Mouse (Mus musculus) B cell, adult 62 days (primary cell): ENCODE measurements around the gene Serpine3. TPM values are rescaled to one million over a fixed set of nuclear protein-coding genes. Genes with fewer than 3 reads are reported as not detected.

ENCODE experiments used
- total RNA-seq: library from RNA; stranded (reverse); gene quantifications from 4 replicates; pipeline ENCODE4 v1.2.4, GENCODE M21; 2023

Serpine3 gene
- total RNA-seq: not detected in 4 replicates

GRCm38 (mm10) chr14:62663367-62663766, at the start of gene Serpine3:
Serpine3 (plus strand) TSS chr14:62663667.

Other genes starting within 250 kb of the Serpine3 start
- gene Gucy1b2, start 207.4 kb upstream of the Serpine3 start, total RNA-seq: not detected in 4 replicates
- not detected in 4 replicates for gene Fam124a, start 107.9 kb upstream of the Serpine3 start, total RNA-seq
- gene Gm4131, start 96.7 kb upstream of the Serpine3 start, total RNA-seq: not detected in 4 replicates
- gene Ints6, start 97.5 kb downstream of the Serpine3 start, total RNA-seq: 76.3 to 92.7 TPM (median 84.6 TPM) in 4 replicates
- 36.9 to 42.9 TPM (median 40.7 TPM) in 4 replicates for gene Wdfy2, start 174.0 kb downstream of the Serpine3 start, total RNA-seq